Mouse (Mus musculus) spleen, postnatal 0 days (tissue): ENCODE results near the gene Rnh1. TPM values are rescaled to one million over a fixed set of nuclear protein-coding genes. Genes with fewer than 3 reads are reported as not detected.

Source experiments
- microRNA counts: library from miRNA; unstranded; fragments of <30 nt; microRNA quantifications from one replicate; lab custom pipeline; 2015
- polyA plus RNA-seq: library from polyadenylated mRNA; unstranded; fragments of >200 nt; fragmentation: Nextera tagmentation; extraction: Ambion mirVana; gene quantifications from 2 replicates; pipeline ENCODE4 v1.2.1, GENCODE M21; 2015

The Rnh1 gene
- 61.3 and 72.7 TPM in 2 replicates for polyA plus RNA-seq

GRCm38 (mm10) chr7:141172116-141173006 lies at the start of gene Rnh1:
Gene Rnh1, minus strand, starts transcription at chr7:141172857.

GRCm38 (mm10) chr7:141215101-141215879 lies 42.6 kb upstream of the Rnh1 start, which contains the start of gene Rassf7:
Gene Rassf7, plus strand, starts transcription at chr7:141215860.

GRCm38 (mm10) chr7:141213605-141214235 lies 41.1 kb upstream of the Rnh1 start, which contains the start of gene Lmntd2:
Gene Lmntd2, minus strand, starts transcription at chr7:141214080.

GRCm38 (mm10) chr7:141193948-141194347 lies 21.3 kb upstream of the Rnh1 start, which contains the start of the genes Hras and Lrrc56:
Gene Hras, minus strand, starts transcription at chr7:141194005.
Gene Lrrc56, plus strand, starts transcription at chr7:141194157.

GRCm38 (mm10) chr7:141122245-141122644 lies 50.4 kb downstream of the Rnh1 start, which contains the start of gene Ptdss2:
Gene Ptdss2, plus strand, starts transcription at chr7:141122382.

GRCm38 (mm10) chr7:141117636-141118035 lies 55.0 kb downstream of the Rnh1 start, which contains the start of gene Ano9:
Gene Ano9, minus strand, starts transcription at chr7:141117806.

MicroRNAs encoded within 50 kb of the gene (microRNA counts, 519-probe panel; counts per million panel counts)
- microRNA mmu-miR-210 (lab: Ali Mortazavi, UCI), result 6,251 counts per million, percentile 53 among the panel's probes with 10 or more counts

Other genes with a start within 250 kb of the Rnh1 start
- gene Pgghg, start 231.5 kb downstream of the Rnh1 start, polyA plus RNA-seq, result 6.2 and 8.2 TPM in 2 replicates
- gene Ifitm5, start 222.6 kb downstream of the Rnh1 start, polyA plus RNA-seq, result 0.97 and 1.4 TPM in 2 replicates
- gene Gm45717, start 216.9 kb downstream of the Rnh1 start, polyA plus RNA-seq, result 0.40 TPM in 1 of 2 replicates, not detected in the other
- 630 and 797 TPM in 2 replicates for gene Ifitm2, start 216.9 kb downstream of the Rnh1 start, polyA plus RNA-seq
- gene Ifitm1, start 205.6 kb downstream of the Rnh1 start, polyA plus RNA-seq, result 143 and 182 TPM in 2 replicates
- gene Ifitm3, start 162.1 kb downstream of the Rnh1 start, polyA plus RNA-seq, result 384 and 520 TPM in 2 replicates
- 94.2 and 145 TPM in 2 replicates for gene Ifitm6, start 154.9 kb downstream of the Rnh1 start, polyA plus RNA-seq
- gene Gm17387, start 143.7 kb downstream of the Rnh1 start, polyA plus RNA-seq, result not detected in 2 replicates
- gene B4galnt4, start 111.8 kb downstream of the Rnh1 start, polyA plus RNA-seq, result 0.29 and 0.49 TPM in 2 replicates
- 2.2 and 3.6 TPM in 2 replicates for gene Pkp3, start 94.6 kb downstream of the Rnh1 start, polyA plus RNA-seq
- 8.6 and 9.9 TPM in 2 replicates for gene Sigirr, start 72.3 kb downstream of the Rnh1 start, polyA plus RNA-seq
- gene Ano9, start 55.1 kb downstream of the Rnh1 start, polyA plus RNA-seq, result 0.29 and 0.60 TPM in 2 replicates
- gene Ptdss2, start 50.5 kb downstream of the Rnh1 start, polyA plus RNA-seq, result 137 and 167 TPM in 2 replicates
- gene Hras, start 21.1 kb upstream of the Rnh1 start, polyA plus RNA-seq, result 62.2 and 63.7 TPM in 2 replicates
- gene Lrrc56, start 21.3 kb upstream of the Rnh1 start, polyA plus RNA-seq, result 4.3 and 4.7 TPM in 2 replicates
- gene Lmntd2, start 41.2 kb upstream of the Rnh1 start, polyA plus RNA-seq, result 0.22 and 0.33 TPM in 2 replicates
- gene Rassf7, start 43.0 kb upstream of the Rnh1 start, polyA plus RNA-seq, result 9.9 and 12.2 TPM in 2 replicates
- 32.7 and 37.2 TPM in 2 replicates for gene Phrf1, start 55.9 kb upstream of the Rnh1 start, polyA plus RNA-seq
- gene Irf7, start 93.6 kb upstream of the Rnh1 start, polyA plus RNA-seq, result 32.5 and 46.0 TPM in 2 replicates
- 0.07 and 0.11 TPM in 2 replicates for gene Cdhr5, start 103.9 kb upstream of the Rnh1 start, polyA plus RNA-seq
- gene Sct, start 106.3 kb upstream of the Rnh1 start, polyA plus RNA-seq, result 10.2 and 15.9 TPM in 2 replicates
- 0.10 and 0.55 TPM in 2 replicates for gene Drd4, start 119.1 kb upstream of the Rnh1 start, polyA plus RNA-seq
- gene Deaf1, start 154.8 kb upstream of the Rnh1 start, polyA plus RNA-seq, result 26.7 and 31.4 TPM in 2 replicates
- 25.3 and 26.4 TPM in 2 replicates for gene Tmem80, start 154.9 kb upstream of the Rnh1 start, polyA plus RNA-seq
- gene Eps8l2, start 166.0 kb upstream of the Rnh1 start, polyA plus RNA-seq, result 1.6 and 2.0 TPM in 2 replicates
- 532 and 557 TPM in 2 replicates for gene Taldo1, start 219.3 kb upstream of the Rnh1 start, polyA plus RNA-seq
- 27.9 and 38.0 TPM in 2 replicates for gene Gatd1, start 241.3 kb upstream of the Rnh1 start, polyA plus RNA-seq